Mouse (Mus musculus) limb, embryonic 14.5 days (tissue): ENCODE data around the gene Atad5. TPM values are rescaled to one million over a fixed set of nuclear protein-coding genes. Genes with fewer than 3 reads are reported as not detected.
"Not testable (repeated sequence)": the region's sequence is repeated elsewhere in the genome, so short reads cannot be mapped to it uniquely, and the experiment has no call there.

ENCODE experiments used
- ATAC-seq: fragments of 200-750 bp; cut with Nextera tagmentation; 2 replicates; pipeline ENCODE4 v1.8.0; 2017; ENCODE audit warnings: low read depth, moderate number of reproducible peaks, moderate TSS enrichment; ENCODE audit not compliant: low FRiP score
- DNase-seq: peaks from one replicate; pipeline ENCODE4 v3.0.0-alpha.2; 2015; ENCODE audit warnings: low spot score
- H3K27ac ChIP-seq: fragments of 300-500 bp; sonication (generic); replicated peaks from 2 replicates; pipeline ENCODE4 v1.5.1; 2014; ENCODE audit warnings: low read depth, mild to moderate bottlenecking, low read length, moderate library complexity, mixed read lengths
- H3K27me3 ChIP-seq: fragments of 300-500 bp; sonication (generic); 2 replicates; pipeline ENCODE4 v1.6.1; 2014; ENCODE audit warnings: low read length, mixed read lengths; ENCODE audit not compliant: control insufficient read depth, insufficient read depth
- H3K36me3 ChIP-seq: fragments of 300-500 bp; sonication (generic); 2 replicates; pipeline ENCODE4 v1.6.1; 2014; ENCODE audit warnings: mild to moderate bottlenecking, low read length, moderate library complexity, mixed read lengths; ENCODE audit not compliant: control insufficient read depth, insufficient read depth
- H3K4me1 ChIP-seq: fragments of 300-500 bp; sonication (generic); 2 replicates; pipeline ENCODE4 v1.6.1; 2014; ENCODE audit warnings: antibody characterized with exemption, low read length, mixed read lengths; ENCODE audit not compliant: control insufficient read depth, insufficient read depth
- H3K4me2 ChIP-seq: fragments of 300-500 bp; sonication (generic); replicated peaks from 2 replicates; pipeline ENCODE4 v1.6.1; 2014; ENCODE audit warnings: low read depth, mild to moderate bottlenecking, low read length, moderate library complexity; ENCODE audit not compliant: severe bottlenecking
- H3K4me3 ChIP-seq: fragments of 300-500 bp; sonication (generic); replicated peaks from 2 replicates; pipeline ENCODE4 v1.5.1; 2014; ENCODE audit warnings: low read length
- H3K9ac ChIP-seq: fragments of 300-500 bp; sonication (generic); 2 replicates; pipeline ENCODE4 v1.6.1; 2014; ENCODE audit warnings: mild to moderate bottlenecking, low read depth, low read length, moderate library complexity; ENCODE audit not compliant: severe bottlenecking
- H3K9me3 ChIP-seq: fragments of 300-500 bp; sonication (generic); 2 replicates; pipeline ENCODE4 v1.6.1; 2016; ENCODE audit warnings: low read length; ENCODE audit not compliant: control insufficient read depth
- POLR2A ChIP-seq: fragments of 200-500 bp; IDR thresholded peaks from 2 replicates; pipeline ENCODE4 v1.8.0; 2012; ENCODE audit warnings: inconsistent platforms, mild to moderate bottlenecking, moderate library complexity, borderline replicate concordance; ENCODE audit not compliant: insufficient read depth, insufficient read length; ENCODE audit errors: extremely low read depth
- WGBS: fragments of 180-500 bp; shearing (Covaris S2); extraction: QIAGEN DNeasy Blood & Tissue Kit; methylation state at CpG from one replicate; pipeline ENCODE4 v1.1.7; 2014; 5-methylcytosine and 5-hydroxymethylcytosine counted together
- polyA plus RNA-seq, 2 experiments: library from polyadenylated mRNA; depleted of rRNA in 1 of 2; stranded (reverse) in 1 of 2; unstranded in 1 of 2; fragments of >200 nt; fragmentation: Nextera tagmentation in 1 of 2; extraction: Ambion mirVana in 1 of 2; gene quantifications; 2 replicates each; pipeline versions ENCODE4 v1.2.1 to v1.2.3; 2012 to 2014

The Atad5 gene
- polyA plus RNA-seq, 2 experiments: 11.1 to 13.8 TPM

DNA sequence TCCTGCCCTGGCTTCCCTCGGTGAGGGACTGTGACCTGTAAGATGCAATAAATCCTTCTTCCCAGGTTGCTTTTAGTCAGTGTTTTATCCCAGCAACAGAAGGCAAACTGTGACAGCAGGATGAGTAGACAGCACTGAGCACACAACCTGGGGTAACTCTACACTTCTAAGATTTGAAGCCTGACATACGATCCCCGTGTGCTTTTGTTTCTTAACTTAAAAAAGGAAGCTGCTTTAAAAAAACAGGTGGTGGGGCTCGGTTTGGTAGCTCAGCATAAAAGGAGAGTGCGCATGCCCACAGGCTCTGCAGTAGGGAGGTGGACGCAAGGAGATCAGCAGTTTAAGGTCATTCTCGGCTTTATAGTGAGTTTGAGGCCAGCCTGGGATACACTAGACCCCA is 36.7 kb upstream of the Atad5 start:
- no peak for ATAC-seq
- Histone ChIP-seq H3K4me3 (no peak overlapping the region), H3K9ac (no peak overlapping the region), H3K27me3 (no peaks in the 10 kb centered on the region), H3K4me1 (peaks cover 3% of the 10 kb centered on the region; the same call in 1 of the 2 replicates), H3K9me3 (no peaks in the 10 kb centered on the region), H3K36me3 (peaks cover 61% of the 10 kb centered on the region), H3K27ac (no peak overlapping the region), H3K4me2 (no peak overlapping the region)
- TF ChIP-seq POLR2A: no peak
- no peak for DNase-seq
- WGBS: 63% methylated on average over 7 of the region's 7 CpGs

DNA sequence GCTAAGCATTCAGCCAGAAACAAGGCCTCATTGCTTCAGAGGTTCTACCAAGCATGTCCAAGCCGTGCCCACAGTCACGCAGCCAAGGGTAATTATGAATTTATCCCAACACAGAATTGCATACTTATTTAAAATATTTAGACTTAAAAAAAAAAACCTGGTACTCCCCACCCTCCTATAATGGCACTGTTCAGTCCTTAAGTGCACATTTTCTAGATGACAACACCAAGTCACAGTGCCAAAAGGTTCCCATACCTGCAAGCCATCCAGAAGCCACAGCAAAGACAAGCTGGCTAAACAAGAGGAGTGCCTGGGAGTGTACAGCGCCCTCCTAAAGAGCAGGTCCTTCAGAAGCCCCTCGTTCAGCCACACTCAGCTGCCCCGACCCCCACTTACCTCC is 36.0 kb upstream of the Atad5 start:
- no peak for ATAC-seq
- TF ChIP-seq POLR2A: no peak
- Histone ChIP-seq H3K9ac (no peak overlapping the region), H3K4me1 (peaks cover 3% of the 10 kb centered on the region; the same call in 1 of the 2 replicates), H3K36me3 (peaks cover 62% of the 10 kb centered on the region), H3K27ac (no peak overlapping the region), H3K4me2 (no peak overlapping the region), H3K9me3 (no peaks in the 10 kb centered on the region), H3K27me3 (no peaks in the 10 kb centered on the region), H3K4me3 (no peak overlapping the region)
- no peak for DNase-seq
- 90% methylated on average over 5 of the region's 5 CpGs for WGBS

DNA sequence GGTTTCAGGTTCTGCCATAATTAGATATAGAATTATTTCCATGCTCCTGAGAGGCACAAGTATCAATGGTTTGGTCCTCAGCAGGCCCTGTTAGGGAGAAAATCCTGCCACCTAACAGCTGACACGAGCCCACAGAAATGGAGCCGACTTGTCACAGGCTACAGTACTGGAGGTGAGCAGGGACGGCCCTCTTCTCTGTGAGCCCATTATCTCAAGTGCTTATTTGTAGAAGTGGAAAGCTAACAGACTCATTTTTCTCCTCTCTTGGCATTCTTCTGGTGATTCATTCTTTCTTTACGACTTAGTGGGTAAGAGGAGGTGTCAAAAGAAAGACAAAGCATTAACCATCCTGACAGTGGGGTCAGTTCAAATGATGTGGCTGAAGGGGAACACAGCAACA is 34.5 kb upstream of the Atad5 start:
- Histone ChIP-seq H3K27ac (no peak overlapping the region), H3K4me1 (peaks cover 3% of the 10 kb centered on the region; the same call in 1 of the 2 replicates), H3K9me3 (no peaks in the 10 kb centered on the region), H3K27me3 (no peaks in the 10 kb centered on the region), H3K4me3 (no peak overlapping the region), H3K9ac (no peak overlapping the region), H3K36me3 (peaks cover 67% of the 10 kb centered on the region), H3K4me2 (no peak overlapping the region)
- 77% methylated on average over 4 of the region's 4 CpGs for WGBS
- DNase-seq: no peak
- no peak for TF ChIP-seq POLR2A
- no peak for ATAC-seq

DNA sequence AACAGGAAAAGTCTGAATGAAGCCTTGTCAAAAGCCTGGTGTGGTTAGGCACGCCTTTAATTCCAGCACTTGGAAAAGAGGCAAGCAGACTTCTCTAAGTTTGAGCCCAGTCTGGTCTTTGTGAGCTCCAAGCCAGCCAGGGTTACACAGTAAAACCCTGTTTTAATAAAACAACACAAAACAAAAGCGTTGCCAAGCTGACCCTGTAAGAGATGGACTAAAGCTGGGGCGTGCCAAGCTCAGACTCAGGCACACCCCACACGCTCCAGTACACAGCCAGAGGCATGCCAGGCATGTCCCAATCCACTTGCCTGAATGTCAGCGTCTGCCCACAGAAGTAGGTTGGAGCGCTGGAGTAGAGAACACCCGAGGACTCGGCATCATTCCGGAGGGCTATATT is 33.1 kb upstream of the Atad5 start:
- DNase-seq: no peak
- no peaks in the 10 kb centered on the region for H3K27me3 ChIP-seq
- H3K9ac ChIP-seq: no peak overlapping the region

DNA sequence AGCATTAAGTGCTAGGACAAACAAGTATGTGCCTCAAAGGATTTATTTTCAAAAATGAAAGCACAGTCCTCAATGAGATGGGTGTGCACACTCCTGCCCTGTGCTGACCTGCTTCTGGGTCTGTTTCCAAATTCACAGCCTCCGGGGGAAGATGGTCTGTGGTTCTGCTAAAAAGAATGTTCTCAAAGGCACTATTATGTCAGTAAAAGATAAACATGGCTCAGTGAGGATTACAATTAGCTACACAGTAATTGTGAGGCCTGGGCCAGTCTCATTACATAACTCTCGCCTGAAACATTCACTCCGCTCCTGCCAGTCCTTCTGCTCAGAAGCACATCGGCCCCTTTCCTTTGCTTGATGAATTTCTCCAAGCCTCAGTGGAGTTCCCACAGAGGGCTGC is 27.0 kb upstream of the Atad5 start:
- Histone ChIP-seq H3K4me1 (no peaks in the 10 kb centered on the region), H3K36me3 (peaks cover 51% of the 10 kb centered on the region), H3K27me3 (no peaks in the 10 kb centered on the region), H3K4me2 (no peak overlapping the region), H3K9ac (no peak overlapping the region), H3K27ac (no peak overlapping the region), H3K9me3 (no peaks in the 10 kb centered on the region), H3K4me3 (no peak overlapping the region)
- ATAC-seq (no peak), DNase-seq (no peak)
- 77% methylated on average over 4 of the region's 4 CpGs for WGBS
- TF ChIP-seq POLR2A: no peak

More for the DNA sequence above, 33.1 kb upstream of the Atad5 start:
- ATAC-seq: no peak
- no peak overlapping the region for H3K4me2 ChIP-seq
- no peaks in the 10 kb centered on the region for H3K4me1 ChIP-seq
- WGBS: 95% methylated on average over 9 of the region's 9 CpGs
- H3K36me3 ChIP-seq: peaks cover 77% of the 10 kb centered on the region
- H3K27ac ChIP-seq: no peak overlapping the region
- H3K9me3 ChIP-seq: no peaks in the 10 kb centered on the region
- H3K4me3 ChIP-seq: no peak overlapping the region
- no peak for TF ChIP-seq POLR2A

DNA sequence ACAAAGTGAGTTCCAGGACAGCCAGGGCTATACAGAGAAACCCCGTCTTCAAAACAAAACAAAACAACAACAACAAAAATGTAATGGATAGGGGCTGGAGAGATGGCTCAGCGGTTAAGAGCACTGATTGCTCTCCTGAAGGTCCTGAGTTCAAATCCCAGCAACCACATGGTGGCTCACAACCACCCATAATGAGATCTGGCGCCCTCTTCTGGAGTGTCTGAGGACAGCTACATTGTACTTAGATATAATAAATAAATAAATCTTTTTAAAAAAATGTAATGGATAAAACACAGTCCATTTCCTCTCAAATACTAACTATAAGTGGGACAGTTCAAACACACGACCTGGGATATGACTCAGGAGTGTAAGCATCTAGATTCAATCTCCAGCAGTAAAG is 22.8 kb upstream of the Atad5 start:
- not testable (repeated sequence) for H3K4me1 ChIP-seq, H3K4me3 ChIP-seq, ATAC-seq, H3K9me3 ChIP-seq, H3K27ac ChIP-seq, DNase-seq, H3K4me2 ChIP-seq, H3K27me3 ChIP-seq, H3K9ac ChIP-seq
- H3K36me3 ChIP-seq: peaks cover 15% of the 10 kb centered on the region
- WGBS: 87% methylated on average over 4 of the region's 4 CpGs
